Mouse (Mus musculus): Measurements from ENCODE around the gene Inpp5a. TPM values are rescaled to one million over a fixed set of nuclear protein-coding genes. Genes with fewer than 3 reads are reported as not detected.

Inpp5a gene
- polyA plus RNA-seq, 1 experiment = 27.5 TPM

DNA sequence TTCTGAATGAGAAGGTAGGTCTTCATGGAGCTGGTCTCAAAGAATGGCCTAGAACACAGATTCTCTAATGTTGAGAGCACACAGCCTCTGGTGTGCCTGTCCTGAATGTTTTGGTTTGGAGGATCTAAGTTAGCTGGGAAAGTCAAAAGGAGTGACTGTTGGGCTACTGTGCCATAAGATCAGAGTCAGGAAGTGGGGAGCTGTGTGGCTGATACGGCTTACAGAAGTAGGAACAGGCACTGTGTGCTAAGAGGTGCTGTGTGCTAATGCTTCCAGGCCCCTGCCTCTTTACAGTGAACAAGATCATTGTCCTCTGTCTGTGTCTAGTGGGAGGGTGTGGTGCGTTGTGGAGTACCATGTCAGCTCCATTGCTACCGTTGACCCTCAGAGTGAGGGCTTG lies 12.0 kb downstream of the Inpp5a start:
- H3K27ac ChIP-seq (ENCODE audit: insufficient read depth, low read depth, low read length) = no peak overlapping the region
- no peaks in the 10 kb centered on the region for H3K27me3 ChIP-seq (replicated peaks; ENCODE audit: control insufficient read depth, insufficient read depth, low read length)
- no peaks in the 10 kb centered on the region for H3K36me3 ChIP-seq (ENCODE audit: control insufficient read depth, insufficient read depth, low read length)
- no peak for DNase-seq
- no peak for TF ChIP-seq CTCF (conservative IDR thresholded peaks at IDR 0.05; ENCODE audit: insufficient read depth, insufficient read length, low read depth, low read length)
- no peak for TF ChIP-seq POLR2A (IDR thresholded peaks at IDR 0.05; ENCODE audit: low read depth, low read length)
- WGBS = 69% methylated on average over 3 of the region's 3 CpGs
- H3K4me3 ChIP-seq (ENCODE audit: insufficient read depth, low read depth, low read length) = no peak overlapping the region
- H3K4me1 ChIP-seq (ENCODE audit: control insufficient read depth, insufficient read depth, low read length) = peaks cover 32% of the 10 kb centered on the region

GRCm38 (mm10) chr7:139401791-139402190 lies 12.9 kb downstream of the Inpp5a start:
- Histone ChIP-seq H3K27ac (ENCODE audit: insufficient read depth, low read depth, low read length) (no peak overlapping the region), H3K36me3 (ENCODE audit: control insufficient read depth, insufficient read depth, low read length) (no peaks in the 10 kb centered on the region), H3K4me3 (ENCODE audit: insufficient read depth, low read depth, low read length) (no peak overlapping the region), H3K27me3 (replicated peaks; ENCODE audit: control insufficient read depth, insufficient read depth, low read length) (no peaks in the 10 kb centered on the region), H3K4me1 (ENCODE audit: control insufficient read depth, insufficient read depth, low read length) (peaks cover 32% of the 10 kb centered on the region)
- DNase-seq = no peak
- 66% methylated on average over 8 of the region's 8 CpGs for WGBS
- TF ChIP-seq POLR2A (IDR thresholded peaks at IDR 0.05; ENCODE audit: low read depth, low read length) (no peak), CTCF (conservative IDR thresholded peaks at IDR 0.05; ENCODE audit: insufficient read depth, insufficient read length, low read depth, low read length) (no peak)

GRCm38 (mm10) chr7:139402721-139403120 lies 13.8 kb downstream of the Inpp5a start:
- Histone ChIP-seq H3K27ac (ENCODE audit: insufficient read depth, low read depth, low read length) (no peak overlapping the region), H3K4me3 (ENCODE audit: insufficient read depth, low read depth, low read length) (no peak overlapping the region), H3K27me3 (replicated peaks; ENCODE audit: control insufficient read depth, insufficient read depth, low read length) (no peaks in the 10 kb centered on the region), H3K4me1 (ENCODE audit: control insufficient read depth, insufficient read depth, low read length) (peaks cover 31% of the 10 kb centered on the region), H3K36me3 (ENCODE audit: control insufficient read depth, insufficient read depth, low read length) (no peaks in the 10 kb centered on the region)
- TF ChIP-seq CTCF (conservative IDR thresholded peaks at IDR 0.05; ENCODE audit: insufficient read depth, insufficient read length, low read depth, low read length) (no peak), POLR2A (IDR thresholded peaks at IDR 0.05; ENCODE audit: low read depth, low read length) (no peak)
- 69% methylated on average over 4 of the region's 4 CpGs for WGBS
- DNase-seq = no peak

DNA sequence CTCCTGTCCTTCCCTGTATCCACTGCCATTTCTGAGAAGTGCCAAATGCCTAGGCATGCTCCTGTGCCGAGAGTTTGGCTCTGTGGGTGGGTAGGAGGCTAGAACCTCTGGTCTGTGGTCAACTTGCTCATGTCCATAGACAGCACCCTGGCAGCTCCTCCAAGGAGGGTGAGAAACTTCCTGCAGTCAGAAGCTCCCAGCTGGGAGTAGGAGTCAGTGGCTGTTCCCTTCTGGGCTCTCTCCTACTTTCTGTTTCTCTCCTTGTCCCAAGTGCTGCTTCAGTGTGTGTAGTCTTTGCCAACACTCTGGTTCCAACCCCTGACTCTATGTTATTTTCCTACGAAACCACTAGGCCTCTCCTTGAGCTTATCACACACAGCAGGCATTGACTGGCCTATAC lies 17.7 kb downstream of the Inpp5a start:
- 77% methylated on average over 2 of the region's 2 CpGs for WGBS
- no peak for DNase-seq

DNA sequence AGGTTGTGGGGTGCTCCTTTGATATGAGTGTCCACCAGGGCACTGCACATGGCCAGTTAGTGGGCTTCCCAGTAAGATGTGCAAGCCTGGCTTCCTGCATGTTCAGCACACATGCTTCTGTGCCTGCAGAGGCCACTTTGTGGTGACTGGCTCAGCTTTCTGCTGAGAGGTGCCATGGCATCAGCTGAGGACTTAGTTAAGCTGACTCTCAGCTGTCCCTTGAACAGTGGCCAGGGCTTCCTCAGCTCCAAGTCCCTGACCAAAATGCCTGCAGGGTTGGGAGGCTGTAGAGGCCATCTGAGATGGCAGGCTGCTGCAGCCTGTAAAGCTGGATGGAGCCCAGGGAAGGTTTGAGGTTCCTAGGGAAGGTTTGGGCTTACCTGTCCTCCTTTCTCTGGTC lies 19.1 kb downstream of the Inpp5a start:
- Histone ChIP-seq H3K27ac (ENCODE audit: insufficient read depth, low read depth, low read length) (no peak overlapping the region), H3K4me1 (ENCODE audit: control insufficient read depth, insufficient read depth, low read length) (peaks cover 10% of the 10 kb centered on the region; the same call in 1 of the 2 replicates), H3K27me3 (replicated peaks; ENCODE audit: control insufficient read depth, insufficient read depth, low read length) (no peaks in the 10 kb centered on the region), H3K36me3 (ENCODE audit: control insufficient read depth, insufficient read depth, low read length) (no peaks in the 10 kb centered on the region), H3K4me3 (ENCODE audit: insufficient read depth, low read depth, low read length) (no peak overlapping the region)
- no peak for DNase-seq
- TF ChIP-seq POLR2A (IDR thresholded peaks at IDR 0.05; ENCODE audit: low read depth, low read length) (no peak), CTCF (conservative IDR thresholded peaks at IDR 0.05; ENCODE audit: insufficient read depth, insufficient read length, low read depth, low read length) (no peak)

More for the DNA sequence above, 17.7 kb downstream of the Inpp5a start:
- TF ChIP-seq CTCF (conservative IDR thresholded peaks at IDR 0.05; ENCODE audit: insufficient read depth, insufficient read length, low read depth, low read length) = no peak
- TF ChIP-seq POLR2A (IDR thresholded peaks at IDR 0.05; ENCODE audit: low read depth, low read length) = no peak
- Histone ChIP-seq H3K27me3 (replicated peaks; ENCODE audit: control insufficient read depth, insufficient read depth, low read length) (no peaks in the 10 kb centered on the region), H3K4me3 (ENCODE audit: insufficient read depth, low read depth, low read length) (no peak overlapping the region), H3K36me3 (ENCODE audit: control insufficient read depth, insufficient read depth, low read length) (no peaks in the 10 kb centered on the region), H3K4me1 (ENCODE audit: control insufficient read depth, insufficient read depth, low read length) (peaks cover 4% of the 10 kb centered on the region; the same call in 1 of the 2 replicates), H3K27ac (ENCODE audit: insufficient read depth, low read depth, low read length) (no peak overlapping the region)

GRCm38 (mm10) chr7:139409903-139410302 lies 21.0 kb downstream of the Inpp5a start:
- Histone ChIP-seq H3K27ac (ENCODE audit: insufficient read depth, low read depth, low read length) (no peak overlapping the region), H3K36me3 (ENCODE audit: control insufficient read depth, insufficient read depth, low read length) (no peaks in the 10 kb centered on the region), H3K4me1 (ENCODE audit: control insufficient read depth, insufficient read depth, low read length) (peaks cover 19% of the 10 kb centered on the region), H3K4me3 (ENCODE audit: insufficient read depth, low read depth, low read length) (no peak overlapping the region), H3K27me3 (replicated peaks; ENCODE audit: control insufficient read depth, insufficient read depth, low read length) (no peaks in the 10 kb centered on the region)
- WGBS = 77% methylated on average over 5 of the region's 5 CpGs
- DNase-seq = no peak
- TF ChIP-seq POLR2A (IDR thresholded peaks at IDR 0.05; ENCODE audit: low read depth, low read length) (no peak), CTCF (conservative IDR thresholded peaks at IDR 0.05; ENCODE audit: insufficient read depth, insufficient read length, low read depth, low read length) (no peak)

DNA sequence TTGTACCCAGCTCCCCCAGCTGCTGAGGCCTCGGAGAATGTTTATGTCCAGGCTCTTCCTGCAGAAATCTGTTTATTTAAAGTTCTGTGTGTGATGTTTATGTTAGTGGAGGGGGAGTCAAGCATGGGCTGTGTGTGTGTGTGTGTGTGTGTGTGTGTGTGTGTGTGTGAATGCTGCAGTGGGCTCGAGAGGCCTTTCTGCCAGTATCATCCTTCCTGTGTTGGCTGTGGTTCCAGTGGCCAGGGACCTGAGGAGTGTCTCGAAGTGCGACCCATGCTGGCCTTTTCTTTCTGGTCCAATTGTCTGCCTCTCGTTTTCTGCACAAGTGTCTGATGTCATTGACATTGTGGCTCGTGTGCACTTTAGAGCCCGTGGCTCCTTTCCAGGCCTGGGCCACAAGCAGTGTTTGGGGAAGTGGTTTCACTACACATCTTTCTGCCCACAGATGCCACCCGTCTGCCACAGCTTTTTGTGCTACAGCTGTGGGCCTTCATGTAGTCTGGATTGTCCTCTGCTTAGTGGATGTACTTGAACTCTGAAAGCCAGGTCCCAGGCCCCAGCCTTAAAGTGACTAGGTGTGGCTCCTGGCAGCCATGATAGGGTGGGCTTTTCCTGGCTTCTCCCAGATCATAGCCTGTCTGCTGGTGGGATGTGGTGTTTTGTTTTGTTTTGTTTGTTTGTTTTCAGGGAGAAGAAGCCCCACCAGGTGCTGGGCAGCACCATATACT lies 23.5 kb downstream of the Inpp5a start:
- TF ChIP-seq CTCF (conservative IDR thresholded peaks at IDR 0.05; ENCODE audit: insufficient read depth, insufficient read length, low read depth, low read length) (no peak), POLR2A (IDR thresholded peaks at IDR 0.05; ENCODE audit: low read depth, low read length) (no peak)
- Histone ChIP-seq H3K4me1 (ENCODE audit: control insufficient read depth, insufficient read depth, low read length) (peaks cover 23% of the 10 kb centered on the region), H3K27me3 (replicated peaks; ENCODE audit: control insufficient read depth, insufficient read depth, low read length) (no peaks in the 10 kb centered on the region), H3K36me3 (ENCODE audit: control insufficient read depth, insufficient read depth, low read length) (no peaks in the 10 kb centered on the region), H3K4me3 (ENCODE audit: insufficient read depth, low read depth, low read length) (no peak overlapping the region), H3K27ac (ENCODE audit: insufficient read depth, low read depth, low read length) (no peak overlapping the region)
- 26% methylated on average over 8 of the region's 8 CpGs for WGBS
- peak; percentile 39 for DNase-seq
